ENCODE assay signal across 17 mouse cellular contexts in genomic region chr8:47435861-47436260, GRCm38 (mm10). TPM values are rescaled to one million over a fixed set of nuclear protein-coding genes. Genes with fewer than 3 reads are reported as not detected.
"Had no signal": no experiment of that assay in that cellular context is flagged by ENCODE, and none has a peak within 500 bp of the region (broad histone marks: within the 10 kb centered on the region; RNA-seq: fewer than 3 reads in every experiment).

No protein-coding gene starts in this region.

- H3K27me3 ChIP-seq: liver, embryonic 15.5 days; megakaryocyte, embryonic 14.5 days; midbrain, embryonic 12.5 days; neural tube, embryonic 12.5 days had no signal

- H3K9me3 ChIP-seq: limb, embryonic 10.5 days; liver, embryonic 15.5 days; midbrain, embryonic 12.5 days; neural tube, embryonic 12.5 days had no signal

- H3K36me3 ChIP-seq: limb, embryonic 10.5 days; liver, embryonic 15.5 days; midbrain, embryonic 12.5 days; neural tube, embryonic 12.5 days had no signal

- DNase-seq: kidney, adult 8-10 months; kidney, postnatal 25 days; lung, adult 2 months; retina, postnatal 1 day; right cerebral cortex, postnatal 4 days; spleen, adult 18-20 months; thymus, postnatal 4 days had no signal

- ATAC-seq: intestine, postnatal 0 days had no signal

- H3K9ac ChIP-seq: liver, embryonic 15.5 days; midbrain, embryonic 12.5 days; neural tube, embryonic 12.5 days had no signal

- H3K27ac ChIP-seq: left cerebral cortex, adult 2 months; limb, embryonic 10.5 days; liver, embryonic 15.5 days; macrophage; midbrain, embryonic 12.5 days; neural tube, embryonic 12.5 days had no signal

- H3K4me3 ChIP-seq: left cerebral cortex, adult 2 months; limb, embryonic 10.5 days; liver, embryonic 15.5 days; megakaryocyte, embryonic 14.5 days; midbrain, embryonic 12.5 days; myocyte; neural tube, embryonic 12.5 days had no signal

- H3K4me1 ChIP-seq: limb, embryonic 10.5 days; liver, embryonic 15.5 days; megakaryocyte, embryonic 14.5 days; neural tube, embryonic 12.5 days had no signal

- H3K4me2 ChIP-seq: liver, embryonic 11.5 days; liver, embryonic 15.5 days; midbrain, embryonic 12.5 days; neural tube, embryonic 12.5 days had no signal

RNA-seq across cellular contexts. Expression of gene Stox2, which starts 10.3 kb away (rescaled TPM):
- polyA plus RNA-seq: macrophage, myocyte had no signal
